Mouse (Mus musculus) CH12.LX (cell line): ENCODE measurements at regions not wholly inside any gene's neighbourhood (a gene's known extent, or its start where the extent isn't known, plus 50 kb on each side); places are given as distances from the start of the nearest gene placed in this dataset.

Experiments used
- BHLHE40 ChIP-seq: IDR thresholded peaks from 2 replicates; pipeline ENCODE4 v1.6.1; 2011; ENCODE audit warnings: mild to moderate bottlenecking, low read depth, low read length, improper control_type of control experiment
- CTCF ChIP-seq, 2 experiments: IDR thresholded peaks in 1 of 2; conservative IDR thresholded peaks in 1 of 2; 2 replicates each; pipeline ENCODE4 v1.5.1; 2011 to 2012; ENCODE audit warnings: low read depth in 2 of 2, low read length in 2 of 2, improper control_type of control experiment in 1 of 2, inconsistent platforms in 1 of 2, mild to moderate bottlenecking in 1 of 2, moderate library complexity in 1 of 2
- EP300 ChIP-seq: IDR thresholded peaks from 2 replicates; pipeline ENCODE4 v1.6.1; 2011; ENCODE audit warnings: low read length, improper control_type of control experiment
- GABPA ChIP-seq: IDR thresholded peaks from 2 replicates; pipeline ENCODE4 v1.6.1; 2012; ENCODE audit warnings: low read depth, low read length, improper control_type of control experiment, inconsistent platforms; ENCODE audit not compliant: insufficient replicate concordance
- IRF4 ChIP-seq: IDR thresholded peaks from 2 replicates; pipeline ENCODE4 v1.6.1; 2014; ENCODE audit warnings: low read depth, mild to moderate bottlenecking, inconsistent platforms, low read length, improper control_type of control experiment
- MAX ChIP-seq: IDR thresholded peaks from 2 replicates; pipeline ENCODE4 v1.6.1; 2011; ENCODE audit warnings: low read length, improper control_type of control experiment
- POLR2A ChIP-seq: IDR thresholded peaks from 2 replicates; pipeline ENCODE4 v1.6.1; 2011; ENCODE audit warnings: low read depth, mild to moderate bottlenecking, improper control_type of control experiment, low read length
- TBP ChIP-seq: conservative IDR thresholded peaks from 2 replicates; pipeline ENCODE4 v1.6.1; 2011; ENCODE audit warnings: low read depth, low read length, improper control_type of control experiment
- TCF12 ChIP-seq: IDR thresholded peaks from 2 replicates; pipeline ENCODE4 v1.6.1; 2014; ENCODE audit warnings: low read depth, mild to moderate bottlenecking, inconsistent platforms, low read length, improper control_type of control experiment
- USF1 ChIP-seq: IDR thresholded peaks from 2 replicates; pipeline ENCODE4 v1.6.1; 2014; ENCODE audit warnings: low read depth, mild to moderate bottlenecking, inconsistent platforms, low read length, improper control_type of control experiment
- USF2 ChIP-seq: conservative IDR thresholded peaks from 2 replicates; pipeline ENCODE4 v1.6.1; 2011; ENCODE audit warnings: low read depth, low read length, improper control_type of control experiment
- ZNF384 ChIP-seq: IDR thresholded peaks from 2 replicates; pipeline ENCODE4 v1.6.1; 2012; ENCODE audit warnings: low read depth, low read length, improper control_type of control experiment, inconsistent platforms

- TF ChIP-seq TBP (no peak), CTCF (conservative IDR thresholded peaks at IDR 0.05 in 1 of 2, IDR thresholded peaks at IDR 0.05 in 1 of 2; ENCODE audit: low read depth in 2 of 2, low read length in 2 of 2) (no peak), ZNF384 (no peak), USF2 (no peak), EP300 (no peak), TCF12 (no peak), BHLHE40 (no peak), USF1 (no peak), GABPA (no peak), POLR2A (no peak), MAX (no peak), IRF4 (no peak)
Observed at GRCm38 (mm10) chr17:85766556-85766955, 78.5 kb upstream of the Six2 start.
